Mouse (Mus musculus) spleen, postnatal 14 days (tissue): ENCODE measurements around the gene Mrgpra4.

Experiments
- DNase-seq, 2 experiments: peaks; one replicate each; pipeline ENCODE4 v3.0.0; 2021 to 2022; ENCODE audit warnings: low spot score in 2 of 2

The Mrgpra4 gene

GRCm38 (mm10) chr7:47981995-47982394 lies at the start of gene Mrgpra4:
Mrgpra4 (minus strand) TSS chr7:47982095.
- DNase-seq = no peak

- DNase-seq = no peak
Measured at GRCm38 (mm10) chr7:48027497-48027896, 45.6 kb upstream of the Mrgpra4 start, which contains the start of gene Mrgprx1. Mrgprx1 (minus strand) TSS chr7:48027597.

- no peak for DNase-seq
Measured at GRCm38 (mm10) chr7:48017874-48018273, 36.0 kb upstream of the Mrgpra4 start.

- DNase-seq = no peak
Measured at GRCm38 (mm10) chr7:47995689-47996088, 13.8 kb upstream of the Mrgpra4 start.

GRCm38 (mm10) chr7:47986752-47987151 lies 4.9 kb upstream of the Mrgpra4 start:
- DNase-seq = no peak
